Mouse (Mus musculus): ENCODE data around the gene Cdh1. TPM values are rescaled to one million over a fixed set of nuclear protein-coding genes. Genes with fewer than 3 reads are reported as not detected.

Cdh1 gene
- 3.1 and 4.6 TPM in 2 replicates for polyA plus RNA-seq (2012; rRNA removed)

GRCm38 (mm10) chr8:106603131-106603819 lies at the start of gene Cdh1:
Gene Cdh1 (plus strand): TSS chr8:106603351.

GRCm38 (mm10) chr8:106573168-106573567 lies 30.0 kb upstream of the Cdh1 start, which contains the start of gene Gm10073:
Gene Gm10073 (minus strand): TSS chr8:106573461.

GRCm38 (mm10) chr8:106682971-106683668 lies 80.0 kb downstream of the Cdh1 start, which contains the start of gene Tango6:
Gene Tango6 (plus strand): TSS chr8:106683068.

Other genes starting within 250 kb of the Cdh1 start
- 26.3 and 27.3 TPM in 2 replicates for gene Zfp90, start 188.0 kb upstream of the Cdh1 start, polyA plus RNA-seq (2012; rRNA removed)
- gene 6030452D12Rik, start 102.8 kb upstream of the Cdh1 start, polyA plus RNA-seq (2012; rRNA removed): not detected in 2 replicates
- gene Cdh3, start 92.5 kb upstream of the Cdh1 start, polyA plus RNA-seq (2012; rRNA removed): 5.6 and 16.8 TPM in 2 replicates
- 12.7 and 17.4 TPM in 2 replicates for gene Gm10073, start 29.9 kb upstream of the Cdh1 start, polyA plus RNA-seq (2012; rRNA removed)
- 5.9 and 6.3 TPM in 2 replicates for gene Tango6, start 79.7 kb downstream of the Cdh1 start, polyA plus RNA-seq (2012; rRNA removed)

Data from central nervous system, embryonic 11.5 days (tissue).